Mouse (Mus musculus): ENCODE results near the gene Naa16.

Gene Naa16

DNA sequence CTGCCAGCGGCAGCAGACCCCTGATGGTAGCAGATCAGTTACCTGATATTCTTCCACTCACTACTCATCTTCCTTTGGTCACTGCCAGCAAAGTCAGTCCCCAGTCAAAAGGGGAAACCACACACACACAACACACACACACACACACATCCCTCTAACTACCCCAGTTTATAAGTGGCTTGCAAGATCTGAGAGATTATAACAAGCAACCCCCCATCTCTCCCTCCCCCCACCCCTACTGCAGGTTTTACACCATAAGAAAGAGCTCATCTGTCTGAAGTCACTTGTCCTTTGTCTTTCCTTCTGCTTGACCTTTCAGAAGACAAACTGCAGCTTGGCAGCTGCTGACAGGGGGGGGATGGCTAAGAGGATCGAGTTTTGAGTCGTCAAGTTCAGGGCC, 115.1 kb downstream of the Naa16 start:
- no peak for DNase-seq (ENCODE audit: extremely low spot score)

All from embryo, embryonic 9.5 days (tissue).